Mouse (Mus musculus): ENCODE measurements around the gene Cux1. TPM values are rescaled to one million over a fixed set of nuclear protein-coding genes. Genes with fewer than 3 reads are reported as not detected.

Cux1 gene
- polyA plus RNA-seq, 1 experiment = 149 TPM

DNA sequence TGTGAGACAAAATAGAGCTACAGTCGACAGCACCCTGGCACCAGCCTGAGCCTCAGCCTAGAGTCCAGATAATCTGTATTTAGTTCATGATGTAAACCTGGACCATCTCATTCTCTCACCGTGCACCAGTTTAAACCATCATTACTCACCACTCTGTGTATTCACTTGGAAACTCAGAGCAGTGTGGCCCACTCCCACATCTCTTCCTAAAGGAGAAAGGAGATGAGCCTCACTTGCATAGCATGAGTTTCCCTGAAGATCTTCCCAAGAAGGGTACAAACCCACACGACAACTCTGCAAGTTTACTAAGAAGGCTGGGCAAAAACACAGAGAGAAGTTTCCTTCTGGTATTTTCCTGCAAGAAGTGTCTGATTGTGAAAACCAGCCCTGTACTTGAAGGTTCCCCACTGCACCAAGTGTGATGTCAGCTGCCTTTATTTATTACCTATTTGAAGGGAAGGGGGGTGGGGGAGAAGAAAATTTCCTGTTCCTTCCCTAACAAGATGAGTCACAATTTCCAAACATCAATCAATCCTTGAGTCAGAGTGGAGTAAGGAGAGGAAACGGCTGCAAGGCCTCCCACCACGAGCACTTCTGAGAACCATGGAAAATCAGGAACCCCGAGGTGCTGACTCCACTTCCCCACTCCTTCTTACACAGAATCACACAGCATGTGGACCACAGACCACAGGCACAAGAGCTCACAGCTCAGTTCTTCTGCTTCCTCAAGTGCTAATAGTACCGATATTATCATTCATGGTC lies 109.0 kb downstream of the Cux1 start:
- Histone ChIP-seq H3K4me3 (ENCODE audit: insufficient read depth, low read length) (peak overlapping the region; percentile 16; the same call in 1 of the 2 replicates), H3K4me1 (ENCODE audit: control insufficient read depth, insufficient read depth, low read length) (peaks cover 71% of the 10 kb centered on the region), H3K27ac (ENCODE audit: insufficient read depth, low read depth, low read length) (peak overlapping the region; percentile 79)
- TF ChIP-seq CTCF (IDR thresholded peaks at IDR 0.05; ENCODE audit: low read depth, low read length) (no peak), POLR2A (IDR thresholded peaks at IDR 0.05; ENCODE audit: borderline replicate concordance, low read depth, low read length) (no peak)

DNA sequence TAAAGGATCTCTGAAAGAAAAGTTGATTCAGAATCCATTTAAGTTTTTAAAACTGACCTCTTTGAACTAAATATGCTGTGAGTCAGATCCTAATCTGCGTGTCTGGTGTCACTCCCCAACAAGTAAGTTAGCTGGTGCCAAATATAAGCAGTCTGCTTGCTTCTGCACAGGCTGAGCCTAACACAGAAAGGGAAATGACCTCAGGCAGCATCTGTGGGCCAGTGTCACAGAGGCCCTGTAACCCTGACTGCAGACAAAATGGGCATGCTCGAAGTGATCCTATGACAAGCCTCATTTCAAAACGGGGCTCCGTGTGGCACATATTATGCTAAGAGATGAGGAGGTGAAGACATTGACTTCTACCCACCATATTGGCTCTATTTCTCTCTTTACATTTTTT lies 110.9 kb downstream of the Cux1 start:
- no peak for TF ChIP-seq CTCF (IDR thresholded peaks at IDR 0.05; ENCODE audit: low read depth, low read length)
- no peak for TF ChIP-seq POLR2A (IDR thresholded peaks at IDR 0.05; ENCODE audit: borderline replicate concordance, low read depth, low read length)
- H3K4me1 ChIP-seq (ENCODE audit: control insufficient read depth, insufficient read depth, low read length) = peaks cover 75% of the 10 kb centered on the region
- peak overlapping the region; percentile 79 for H3K27ac ChIP-seq (ENCODE audit: insufficient read depth, low read depth, low read length)
- peak overlapping the region; percentile 7; the same call in 1 of the 2 replicates for H3K4me3 ChIP-seq (ENCODE audit: insufficient read depth, low read length)

DNA sequence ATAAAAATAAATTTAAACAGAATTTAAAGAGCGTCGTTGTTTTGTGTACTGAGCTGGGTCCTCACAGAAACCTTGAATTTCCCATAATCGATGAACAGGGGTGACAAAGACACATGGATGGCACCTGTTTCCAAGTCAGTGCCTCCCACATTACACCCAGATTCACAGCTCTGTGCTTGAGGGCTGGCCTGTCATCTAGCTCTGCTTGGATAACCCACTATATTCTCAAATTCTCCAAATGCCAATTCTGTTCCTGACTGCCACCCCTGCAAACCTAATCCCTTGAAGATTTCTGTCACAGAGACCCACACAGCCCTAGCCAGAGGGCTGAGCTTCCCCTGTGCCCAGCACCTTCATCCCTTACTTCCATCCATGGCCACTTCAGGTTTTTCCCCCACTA lies 114.6 kb downstream of the Cux1 start:
- TF ChIP-seq CTCF (IDR thresholded peaks at IDR 0.05; ENCODE audit: low read depth, low read length) (no peak), POLR2A (IDR thresholded peaks at IDR 0.05; ENCODE audit: borderline replicate concordance, low read depth, low read length) (no peak)
- H3K4me1 ChIP-seq (ENCODE audit: control insufficient read depth, insufficient read depth, low read length) = peaks cover 70% of the 10 kb centered on the region
- no peak overlapping the region for H3K27ac ChIP-seq (ENCODE audit: insufficient read depth, low read depth, low read length)
- H3K4me3 ChIP-seq (ENCODE audit: insufficient read depth, low read length) = no peak overlapping the region

DNA sequence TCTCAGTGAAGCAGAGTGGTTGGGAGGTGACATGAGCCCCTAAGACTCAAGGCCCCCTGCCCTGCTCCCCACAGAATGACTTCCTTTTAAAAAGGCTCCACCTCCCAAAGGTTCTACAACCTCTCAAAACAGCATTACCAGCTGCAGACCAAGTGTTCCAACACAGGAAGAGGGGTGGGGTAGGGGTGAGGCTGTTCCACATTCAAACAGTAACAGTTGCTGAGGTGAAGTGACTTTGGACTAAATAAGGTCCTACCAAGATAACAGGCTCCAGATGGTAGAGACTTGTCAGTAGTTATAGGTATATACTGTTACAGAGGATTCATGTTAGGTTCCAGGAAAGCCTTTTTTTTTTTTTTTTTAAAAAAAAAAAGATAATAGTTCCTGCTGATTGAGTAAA lies 117.5 kb downstream of the Cux1 start:
- Histone ChIP-seq H3K4me3 (ENCODE audit: insufficient read depth, low read length) (no peak overlapping the region), H3K27ac (ENCODE audit: insufficient read depth, low read depth, low read length) (no peak overlapping the region), H3K4me1 (ENCODE audit: control insufficient read depth, insufficient read depth, low read length) (peaks cover 51% of the 10 kb centered on the region)
- no peak for TF ChIP-seq CTCF (IDR thresholded peaks at IDR 0.05; ENCODE audit: low read depth, low read length)
- no peak for TF ChIP-seq POLR2A (IDR thresholded peaks at IDR 0.05; ENCODE audit: borderline replicate concordance, low read depth, low read length)

DNA sequence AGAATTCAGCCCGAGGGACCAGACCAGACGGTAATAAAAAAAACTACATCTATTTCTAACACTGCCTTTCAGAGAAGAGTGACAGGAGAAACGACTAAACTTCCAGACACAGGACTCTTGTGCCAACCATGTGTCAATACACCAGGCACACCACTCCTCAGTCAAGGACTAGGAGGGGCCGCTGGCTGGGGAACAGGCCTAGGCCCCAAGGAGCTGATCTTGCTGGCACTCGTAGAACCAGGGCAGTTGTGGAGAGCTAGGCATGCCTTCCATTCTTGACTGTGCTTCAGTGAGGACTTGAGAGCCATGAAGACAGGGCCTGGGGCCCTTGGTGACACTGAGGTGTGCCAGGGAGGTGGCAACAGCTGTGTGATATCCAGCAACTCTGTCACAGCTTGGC lies 121.3 kb downstream of the Cux1 start:
- Histone ChIP-seq H3K27ac (ENCODE audit: insufficient read depth, low read depth, low read length) (no peak overlapping the region), H3K4me3 (ENCODE audit: insufficient read depth, low read length) (no peak overlapping the region), H3K4me1 (ENCODE audit: control insufficient read depth, insufficient read depth, low read length) (peaks cover 31% of the 10 kb centered on the region)
- TF ChIP-seq POLR2A (IDR thresholded peaks at IDR 0.05; ENCODE audit: borderline replicate concordance, low read depth, low read length) (no peak), CTCF (IDR thresholded peaks at IDR 0.05; ENCODE audit: low read depth, low read length) (no peak)

DNA sequence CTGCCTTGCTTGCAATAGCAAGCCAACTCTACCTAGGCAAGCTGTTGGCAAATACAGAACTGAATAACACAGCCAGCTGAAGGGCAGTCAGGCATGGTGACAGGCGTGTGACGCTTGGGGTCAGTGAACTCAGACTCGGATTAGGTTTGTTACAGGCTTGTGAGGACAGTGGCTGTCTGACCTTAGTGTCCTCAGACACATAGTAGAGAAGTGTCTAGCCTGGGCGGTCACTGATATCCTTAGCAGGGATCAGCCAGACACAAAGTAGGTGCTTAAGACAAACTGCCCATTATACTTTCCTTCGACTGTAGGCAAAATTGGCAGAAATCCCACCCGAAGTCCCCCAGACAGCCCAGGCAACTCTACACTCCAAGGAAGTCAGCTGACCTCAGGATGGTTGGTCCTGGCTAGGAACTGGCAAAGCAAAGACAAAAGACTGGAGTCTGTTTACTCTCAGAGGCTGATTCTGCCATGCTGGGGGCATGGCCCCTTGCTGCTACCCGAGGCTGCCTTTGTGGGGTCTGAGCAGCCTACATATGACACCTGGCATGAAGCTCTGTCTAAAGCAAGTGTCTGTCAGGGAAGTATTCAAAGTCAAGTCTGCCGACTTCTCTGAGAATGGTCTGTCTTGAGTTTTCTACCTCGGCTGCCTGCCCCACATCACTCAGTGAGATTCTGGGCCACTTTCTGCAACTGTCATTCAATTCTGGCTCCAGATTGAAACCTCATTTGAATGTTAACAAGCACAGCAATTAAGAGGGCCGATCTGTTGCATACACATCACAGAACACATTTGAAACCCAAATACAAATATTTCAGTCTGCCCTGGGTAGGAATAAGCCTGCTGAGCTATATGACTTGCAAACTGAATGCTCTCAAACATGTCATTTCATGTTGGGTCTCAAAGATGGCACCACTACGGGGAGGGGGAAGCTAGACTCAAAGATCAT lies 124.8 kb downstream of the Cux1 start:
- peaks cover 24% of the 10 kb centered on the region for H3K4me1 ChIP-seq (ENCODE audit: control insufficient read depth, insufficient read depth, low read length)
- TF ChIP-seq POLR2A (IDR thresholded peaks at IDR 0.05; ENCODE audit: borderline replicate concordance, low read depth, low read length) = no peak
- TF ChIP-seq CTCF (IDR thresholded peaks at IDR 0.05; ENCODE audit: low read depth, low read length) = no peak
- H3K27ac ChIP-seq (ENCODE audit: insufficient read depth, low read depth, low read length) = no peak overlapping the region
- H3K4me3 ChIP-seq (ENCODE audit: insufficient read depth, low read length) = no peak overlapping the region

DNA sequence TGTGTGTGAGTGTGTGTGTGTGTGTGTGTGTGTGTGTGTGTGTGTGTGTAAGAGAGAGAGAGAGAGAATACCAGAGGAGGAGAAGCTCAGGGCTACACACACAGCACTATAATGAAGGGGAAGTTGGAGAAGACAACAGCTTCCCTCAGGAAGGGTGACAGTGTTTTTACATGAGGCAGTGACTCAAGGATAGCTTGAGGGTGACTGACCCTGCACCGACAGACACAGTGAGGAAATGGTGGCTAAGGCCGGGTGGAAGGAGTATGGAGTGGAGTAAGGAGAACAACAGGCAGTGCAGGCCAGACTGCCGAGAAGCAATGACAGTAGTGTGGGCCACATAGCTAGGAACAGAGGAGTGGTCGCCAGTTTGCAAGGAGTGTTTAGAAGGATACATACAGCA lies 137.6 kb downstream of the Cux1 start:
- peaks cover 48% of the 10 kb centered on the region for H3K4me1 ChIP-seq (ENCODE audit: control insufficient read depth, insufficient read depth, low read length)
- no peak for TF ChIP-seq CTCF (IDR thresholded peaks at IDR 0.05; ENCODE audit: low read depth, low read length)
- no peak for TF ChIP-seq POLR2A (IDR thresholded peaks at IDR 0.05; ENCODE audit: borderline replicate concordance, low read depth, low read length)
- H3K27ac ChIP-seq (ENCODE audit: insufficient read depth, low read depth, low read length) = peak overlapping the region; percentile 97
- no peak overlapping the region for H3K4me3 ChIP-seq (ENCODE audit: insufficient read depth, low read length)

DNA sequence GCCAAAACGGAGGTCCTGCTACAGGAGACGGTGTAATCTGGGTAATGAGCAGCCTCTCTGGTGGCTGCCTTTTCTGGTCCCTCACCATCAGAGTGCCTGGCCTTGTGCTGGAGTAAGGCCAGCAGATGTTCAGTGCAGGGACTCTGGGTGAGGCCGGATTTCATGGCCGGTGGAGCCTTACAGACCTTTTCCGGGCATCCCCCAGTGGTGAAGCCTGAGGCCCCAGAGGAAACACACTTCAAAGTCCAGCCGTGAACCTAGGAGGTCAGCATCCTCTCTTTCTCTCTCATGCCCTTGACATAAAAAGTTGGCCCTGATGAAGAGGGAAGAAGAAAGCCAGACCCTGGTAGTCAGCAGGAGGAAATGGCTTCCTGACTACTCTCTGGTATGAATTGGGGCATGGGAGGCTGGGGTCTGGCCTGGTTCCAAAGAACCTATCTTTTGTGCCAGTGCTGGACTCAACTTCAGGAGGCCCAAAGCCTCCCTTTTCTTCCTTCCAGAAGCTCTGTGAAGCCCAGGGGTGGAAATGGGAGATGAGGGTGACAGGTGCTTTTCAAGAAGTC lies 138.7 kb downstream of the Cux1 start:
- Histone ChIP-seq H3K4me1 (ENCODE audit: control insufficient read depth, insufficient read depth, low read length) (peaks cover 50% of the 10 kb centered on the region), H3K4me3 (ENCODE audit: insufficient read depth, low read length) (no peak overlapping the region), H3K27ac (ENCODE audit: insufficient read depth, low read depth, low read length) (peak overlapping the region; percentile 97)
- TF ChIP-seq CTCF (IDR thresholded peaks at IDR 0.05; ENCODE audit: low read depth, low read length) = no peak
- no peak for TF ChIP-seq POLR2A (IDR thresholded peaks at IDR 0.05; ENCODE audit: borderline replicate concordance, low read depth, low read length)

DNA sequence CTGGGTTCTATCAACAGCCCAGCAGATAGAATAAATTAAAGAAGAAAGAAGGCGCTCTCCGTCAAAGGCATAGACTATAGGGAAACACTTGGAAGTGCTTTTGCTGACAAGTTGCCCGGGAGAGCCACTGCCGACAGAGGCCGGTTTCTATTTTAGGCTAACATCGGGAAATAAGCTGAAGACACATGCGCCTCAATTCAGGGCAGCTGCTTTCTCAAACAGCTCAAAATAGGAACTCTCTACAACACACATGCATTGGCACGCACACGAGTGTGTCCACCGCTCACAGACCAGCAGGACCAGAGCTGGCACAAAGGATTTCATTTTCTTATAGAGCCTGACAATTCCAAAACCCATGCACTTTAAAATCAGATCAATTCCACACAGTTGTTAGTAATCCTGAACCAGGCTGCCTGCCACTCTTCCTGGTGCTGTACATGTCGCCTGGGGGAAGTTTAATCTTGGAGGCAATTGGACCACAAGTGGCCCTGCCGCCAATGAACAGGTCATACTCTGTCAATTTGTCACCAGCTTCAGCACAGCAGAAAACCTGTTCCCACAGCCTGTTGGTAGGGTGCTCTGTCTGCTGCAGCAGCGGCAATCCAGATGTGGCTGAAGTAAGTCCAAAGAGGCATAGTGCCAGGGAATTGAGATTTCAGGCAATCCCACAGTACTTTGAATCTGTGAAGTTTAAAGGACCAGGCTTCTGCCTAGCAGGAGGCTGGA lies 139.4 kb downstream of the Cux1 start:
- peaks cover 54% of the 10 kb centered on the region for H3K4me1 ChIP-seq (ENCODE audit: control insufficient read depth, insufficient read depth, low read length)
- TF ChIP-seq POLR2A (IDR thresholded peaks at IDR 0.05; ENCODE audit: borderline replicate concordance, low read depth, low read length) (no peak), CTCF (IDR thresholded peaks at IDR 0.05; ENCODE audit: low read depth, low read length) (0 out of 2 replicates have a peak, but pooled peaks have one; percentile 5)
- peak overlapping the region; percentile 97 for H3K27ac ChIP-seq (ENCODE audit: insufficient read depth, low read depth, low read length)
- H3K4me3 ChIP-seq (ENCODE audit: insufficient read depth, low read length) = peak overlapping the region; percentile 22
